Mouse (Mus musculus) embryonic facial prominence, embryonic 13.5 days (tissue): ENCODE measurements around the gene Hdac9. TPM values are rescaled to one million over a fixed set of nuclear protein-coding genes. Genes with fewer than 3 reads are reported as not detected.

Experiments
- ATAC-seq: fragments of 200-750 bp; cut with Nextera tagmentation; 2 replicates; pipeline ENCODE4 v1.8.0; 2017; ENCODE audit warnings: low read depth; ENCODE audit not compliant: insufficient number of reproducible peaks, insufficient read depth, low FRiP score, low TSS enrichment
- H3K27ac ChIP-seq: fragments of 300-500 bp; sonication (generic); 2 replicates; pipeline ENCODE4 v1.5.1; 2015; ENCODE audit warnings: moderate library complexity, mild to moderate bottlenecking, inconsistent platforms
- H3K27me3 ChIP-seq: fragments of 300-500 bp; sonication (generic); 2 replicates; pipeline ENCODE4 v1.6.1; 2015; ENCODE audit warnings: mild to moderate bottlenecking, inconsistent platforms
- H3K36me3 ChIP-seq: fragments of 300-500 bp; sonication (generic); 2 replicates; pipeline ENCODE4 v1.6.1; 2015; ENCODE audit warnings: mild to moderate bottlenecking, inconsistent platforms
- H3K4me1 ChIP-seq: fragments of 300-500 bp; sonication (generic); 2 replicates; pipeline ENCODE4 v1.6.1; 2015; ENCODE audit warnings: inconsistent platforms
- H3K4me2 ChIP-seq: fragments of 300-500 bp; sonication (generic); 2 replicates; pipeline ENCODE4 v1.6.1; 2015; ENCODE audit warnings: moderate library complexity, mild to moderate bottlenecking, inconsistent platforms
- H3K4me3 ChIP-seq: fragments of 300-500 bp; sonication (generic); 2 replicates; pipeline ENCODE4 v1.5.1; 2015; ENCODE audit warnings: mild to moderate bottlenecking, inconsistent platforms
- H3K9ac ChIP-seq: fragments of 300-500 bp; sonication (generic); 2 replicates; pipeline ENCODE4 v1.6.1; 2015; ENCODE audit warnings: mild to moderate bottlenecking, inconsistent platforms
- H3K9me3 ChIP-seq: fragments of 300-500 bp; sonication (generic); 2 replicates; pipeline ENCODE4 v1.6.1; 2016; ENCODE audit warnings: inconsistent platforms
- WGBS: fragments of 180-500 bp; shearing (Covaris S2); methylation state at CpG from one replicate; pipeline ENCODE4 v1.1.7; 2015; ENCODE audit warnings: mixed read lengths; 5-methylcytosine and 5-hydroxymethylcytosine counted together
- polyA plus RNA-seq: library from polyadenylated mRNA; unstranded; fragments of >200 nt; fragmentation: Nextera tagmentation; extraction: Ambion mirVana; gene quantifications from 2 replicates; pipeline ENCODE4 v1.2.1, GENCODE M21; 2015

Gene Hdac9
- polyA plus RNA-seq, 1 experiment from 2014 or later, result 7.6 TPM

- H3K4me2 ChIP-seq, result no peak overlapping the region
- WGBS, result 71% methylated on average over 6 of the region's 6 CpGs
- no peaks in the 10 kb centered on the region for H3K9me3 ChIP-seq
- H3K27me3 ChIP-seq, result no peaks in the 10 kb centered on the region
- H3K36me3 ChIP-seq, result no peaks in the 10 kb centered on the region
- no peaks in the 10 kb centered on the region for H3K4me1 ChIP-seq
- no peak for ATAC-seq
- no peak overlapping the region for H3K4me3 ChIP-seq
- H3K9ac ChIP-seq, result no peak overlapping the region
- H3K27ac ChIP-seq, result no peak overlapping the region
These were observed 399.9 kb downstream of the Hdac9 start for GRCm38 (mm10) chr12:34516769-34517562.

- ATAC-seq, result no peak
- Histone ChIP-seq H3K9me3 (no peaks in the 10 kb centered on the region), H3K9ac (no peak overlapping the region), H3K4me2 (no peak overlapping the region), H3K4me1 (no peaks in the 10 kb centered on the region), H3K4me3 (no peak overlapping the region), H3K27ac (no peak overlapping the region), H3K36me3 (no peaks in the 10 kb centered on the region), H3K27me3 (no peaks in the 10 kb centered on the region)
- WGBS, result 94% methylated on average over 1 of the region's 1 CpGs
These were observed 410.6 kb downstream of the Hdac9 start for GRCm38 (mm10) chr12:34506345-34506744.

GRCm38 (mm10) chr12:34498751-34499626 is 417.9 kb downstream of the Hdac9 start:
- ATAC-seq, result no peak

GRCm38 (mm10) chr12:34498331-34498730 is 418.6 kb downstream of the Hdac9 start:
- Histone ChIP-seq H3K4me1 (peaks cover 6% of the 10 kb centered on the region), H3K4me3 (no peak overlapping the region), H3K27ac (no peak overlapping the region), H3K9me3 (no peaks in the 10 kb centered on the region), H3K9ac (no peak overlapping the region), H3K27me3 (no peaks in the 10 kb centered on the region), H3K4me2 (no peak overlapping the region), H3K36me3 (no peaks in the 10 kb centered on the region)
- no peak for ATAC-seq
- WGBS, result 39% methylated on average over 8 of the region's 8 CpGs

More at GRCm38 (mm10) chr12:34498751-34499626, 417.9 kb downstream of the Hdac9 start:
- Histone ChIP-seq H3K9me3 (no peaks in the 10 kb centered on the region), H3K4me1 (peaks cover 6% of the 10 kb centered on the region), H3K27ac (no peak overlapping the region), H3K4me3 (no peak overlapping the region), H3K4me2 (no peak overlapping the region), H3K27me3 (no peaks in the 10 kb centered on the region), H3K9ac (no peak overlapping the region), H3K36me3 (no peaks in the 10 kb centered on the region)
- WGBS, result 41% methylated on average over 9 of the region's 9 CpGs

GRCm38 (mm10) chr12:34497702-34498101 is 419.2 kb downstream of the Hdac9 start:
- no peak overlapping the region for H3K4me3 ChIP-seq
- H3K27me3 ChIP-seq, result no peaks in the 10 kb centered on the region
- 83% methylated on average over 3 of the region's 3 CpGs for WGBS
- H3K9me3 ChIP-seq, result no peaks in the 10 kb centered on the region
- H3K4me2 ChIP-seq, result no peak overlapping the region
- ATAC-seq, result no peak
- no peak overlapping the region for H3K27ac ChIP-seq
- H3K4me1 ChIP-seq, result peaks cover 6% of the 10 kb centered on the region
- H3K9ac ChIP-seq, result no peak overlapping the region
- H3K36me3 ChIP-seq, result no peaks in the 10 kb centered on the region

GRCm38 (mm10) chr12:34495940-34496339 is 421.0 kb downstream of the Hdac9 start:
- H3K36me3 ChIP-seq, result no peaks in the 10 kb centered on the region
- 46% methylated on average over 3 of the region's 3 CpGs for WGBS
- no peak overlapping the region for H3K27ac ChIP-seq

GRCm38 (mm10) chr12:34489629-34490028 is 427.3 kb downstream of the Hdac9 start:
- Histone ChIP-seq H3K27me3 (no peaks in the 10 kb centered on the region), H3K36me3 (no peaks in the 10 kb centered on the region), H3K9ac (no peak overlapping the region), H3K4me3 (no peak overlapping the region), H3K4me2 (no peak overlapping the region), H3K9me3 (no peaks in the 10 kb centered on the region), H3K4me1 (no peaks in the 10 kb centered on the region), H3K27ac (no peak overlapping the region)
- ATAC-seq, result no peak

More at GRCm38 (mm10) chr12:34495940-34496339, 421.0 kb downstream of the Hdac9 start:
- Histone ChIP-seq H3K27me3 (no peaks in the 10 kb centered on the region), H3K4me2 (peak overlapping the region; percentile 16), H3K4me1 (peaks cover 6% of the 10 kb centered on the region), H3K4me3 (peak overlapping the region; percentile 21), H3K9ac (no peak overlapping the region), H3K9me3 (no peaks in the 10 kb centered on the region)
- ATAC-seq, result no peak

GRCm38 (mm10) chr12:34487666-34488065 is 429.2 kb downstream of the Hdac9 start:
- Histone ChIP-seq H3K36me3 (no peaks in the 10 kb centered on the region), H3K27me3 (no peaks in the 10 kb centered on the region), H3K4me2 (no peak overlapping the region), H3K4me3 (no peak overlapping the region), H3K27ac (no peak overlapping the region), H3K9me3 (no peaks in the 10 kb centered on the region), H3K9ac (no peak overlapping the region), H3K4me1 (no peaks in the 10 kb centered on the region)
- ATAC-seq, result no peak
- 63% methylated on average over 1 of the region's 1 CpGs for WGBS

GRCm38 (mm10) chr12:34487021-34487420 is 429.9 kb downstream of the Hdac9 start:
- Histone ChIP-seq H3K36me3 (no peaks in the 10 kb centered on the region), H3K27me3 (no peaks in the 10 kb centered on the region), H3K9ac (no peak overlapping the region), H3K4me1 (no peaks in the 10 kb centered on the region), H3K27ac (no peak overlapping the region), H3K4me2 (no peak overlapping the region), H3K9me3 (no peaks in the 10 kb centered on the region), H3K4me3 (no peak overlapping the region)
- ATAC-seq, result no peak
- 43% methylated on average over 3 of the region's 3 CpGs for WGBS

- H3K27ac ChIP-seq, result no peak overlapping the region
- H3K27me3 ChIP-seq, result no peaks in the 10 kb centered on the region
- WGBS, result 82% methylated on average over 2 of the region's 2 CpGs
- no peak overlapping the region for H3K4me2 ChIP-seq
- no peaks in the 10 kb centered on the region for H3K36me3 ChIP-seq
- H3K9ac ChIP-seq, result no peak overlapping the region
- H3K9me3 ChIP-seq, result no peaks in the 10 kb centered on the region
- H3K4me1 ChIP-seq, result no peaks in the 10 kb centered on the region
- no peak overlapping the region for H3K4me3 ChIP-seq
- ATAC-seq, result no peak
These were observed 430.9 kb downstream of the Hdac9 start for GRCm38 (mm10) chr12:34486016-34486415.

- no peaks in the 10 kb centered on the region for H3K4me1 ChIP-seq
- WGBS, result 97% methylated on average over 5 of the region's 5 CpGs
- ATAC-seq, result no peak
- no peak overlapping the region for H3K9ac ChIP-seq
- H3K9me3 ChIP-seq, result no peaks in the 10 kb centered on the region
- H3K27me3 ChIP-seq, result no peaks in the 10 kb centered on the region
- no peaks in the 10 kb centered on the region for H3K36me3 ChIP-seq
- H3K4me3 ChIP-seq, result no peak overlapping the region
- H3K4me2 ChIP-seq, result no peak overlapping the region
- no peak overlapping the region for H3K27ac ChIP-seq
These were observed 435.2 kb downstream of the Hdac9 start for GRCm38 (mm10) chr12:34481702-34482101.
